Mouse (Mus musculus) right cerebral cortex, postnatal 14 days (tissue): ENCODE measurements around the gene Slc5a5.

ENCODE experiments used
- DNase-seq: peaks from one replicate; pipeline ENCODE4 v3.0.0; 2022

Gene Slc5a5

GRCm38 (mm10) chr8:70892022-70892895 lies at the start of gene Slc5a5:
Gene Slc5a5, minus strand, starts transcription at chr8:70892757.
- no peak for DNase-seq

- no peak for DNase-seq
Observed at GRCm38 (mm10) chr8:70941478-70941877, 48.9 kb upstream of the Slc5a5 start.

- DNase-seq = no peak
Observed at GRCm38 (mm10) chr8:70937200-70937599, 44.6 kb upstream of the Slc5a5 start.

GRCm38 (mm10) chr8:70934786-70935185 lies 42.2 kb upstream of the Slc5a5 start:
- DNase-seq = no peak

- DNase-seq = no peak
Observed at GRCm38 (mm10) chr8:70933036-70933435, 40.5 kb upstream of the Slc5a5 start.

GRCm38 (mm10) chr8:70931731-70932130 lies 39.2 kb upstream of the Slc5a5 start:
- no peak for DNase-seq

GRCm38 (mm10) chr8:70928778-70929322 lies 36.3 kb upstream of the Slc5a5 start:
- DNase-seq = no peak

GRCm38 (mm10) chr8:70928096-70928495 lies 35.5 kb upstream of the Slc5a5 start:
- DNase-seq = no peak

GRCm38 (mm10) chr8:70926396-70926795 lies 33.8 kb upstream of the Slc5a5 start:
- no peak for DNase-seq

- DNase-seq = no peak
Observed at GRCm38 (mm10) chr8:70925754-70926153, 33.2 kb upstream of the Slc5a5 start.

GRCm38 (mm10) chr8:70924151-70924550 lies 31.6 kb upstream of the Slc5a5 start:
- DNase-seq = no peak

- DNase-seq = no peak
Observed at GRCm38 (mm10) chr8:70920049-70920922, 27.7 kb upstream of the Slc5a5 start.

- DNase-seq = no peak
Observed at GRCm38 (mm10) chr8:70914704-70915103, 22.1 kb upstream of the Slc5a5 start.

GRCm38 (mm10) chr8:70913523-70913922 lies 21.0 kb upstream of the Slc5a5 start:
- no peak for DNase-seq

GRCm38 (mm10) chr8:70912955-70913354 lies 20.4 kb upstream of the Slc5a5 start:
- no peak for DNase-seq

GRCm38 (mm10) chr8:70911596-70911995 lies 19.0 kb upstream of the Slc5a5 start:
- no peak for DNase-seq

GRCm38 (mm10) chr8:70907518-70907917 lies 15.0 kb upstream of the Slc5a5 start:
- DNase-seq = no peak

GRCm38 (mm10) chr8:70905831-70906736 lies 13.5 kb upstream of the Slc5a5 start, which contains the start of gene Map1s:
Gene Map1s, plus strand, starts transcription at chr8:70905932.
- peak; percentile 87 for DNase-seq

- DNase-seq = no peak
Observed at GRCm38 (mm10) chr8:70905463-70905830, 12.9 kb upstream of the Slc5a5 start.

- peak; percentile 4 for DNase-seq
Observed at GRCm38 (mm10) chr8:70904532-70904931, 12.0 kb upstream of the Slc5a5 start.

- no peak for DNase-seq
Observed at GRCm38 (mm10) chr8:70903582-70903981, 11.0 kb upstream of the Slc5a5 start.

- peak; percentile 12 for DNase-seq
Observed at GRCm38 (mm10) chr8:70903112-70903511, 10.6 kb upstream of the Slc5a5 start.
